Mouse (Mus musculus) thymus, adult 2 months (tissue): ENCODE data around the gene Mrpl4. TPM values are rescaled to one million over a fixed set of nuclear protein-coding genes. Genes with fewer than 3 reads are reported as not detected.
A peak's percentile ranks its signal among the peaks of the same experiment; 100 is the strongest.

Experiments used
- DNase-seq: peaks from one replicate; pipeline ENCODE4 v3.0.0; 2021
- H3K27ac ChIP-seq: fragments of 200-500 bp; 2 replicates; pipeline ENCODE4 v1.5.1; 2012; ENCODE audit warnings: low read length, control low read depth; ENCODE audit not compliant: control insufficient read depth, insufficient read depth
- H3K27me3 ChIP-seq: fragments of 200-500 bp; 2 replicates; pipeline ENCODE4 v1.6.1; 2012; ENCODE audit warnings: mild to moderate bottlenecking, low read length, moderate library complexity, mixed read lengths; ENCODE audit not compliant: control insufficient read depth, insufficient read depth
- H3K36me3 ChIP-seq: fragments of 200-500 bp; 2 replicates; pipeline ENCODE4 v1.6.1; 2012; ENCODE audit warnings: mild to moderate bottlenecking, low read length, moderate library complexity; ENCODE audit not compliant: control insufficient read depth, insufficient read depth
- H3K4me1 ChIP-seq: fragments of 200-500 bp; replicated peaks from 2 replicates; pipeline ENCODE4 v1.6.1; 2012; ENCODE audit warnings: low read length; ENCODE audit not compliant: control insufficient read depth, insufficient read depth
- H3K4me3 ChIP-seq: fragments of 200-500 bp; 2 replicates; pipeline ENCODE4 v1.5.1; 2012; ENCODE audit warnings: mild to moderate bottlenecking, low read length, control low read depth, moderate library complexity; ENCODE audit not compliant: control insufficient read depth, insufficient read depth
- CTCF ChIP-seq: fragments of 200-500 bp; IDR thresholded peaks from 2 replicates; pipeline ENCODE4 v1.5.1; 2012; ENCODE audit warnings: mild to moderate bottlenecking, control low read depth, low read length, moderate library complexity, borderline replicate concordance; ENCODE audit not compliant: control insufficient read depth, poor library complexity, insufficient read depth; ENCODE audit errors: extremely low read depth
- POLR2A ChIP-seq: fragments of 200-500 bp; IDR thresholded peaks from 2 replicates; pipeline ENCODE4 v1.6.1; 2012; ENCODE audit warnings: mild to moderate bottlenecking, low read length, control low read depth, moderate library complexity; ENCODE audit not compliant: control insufficient read depth, poor library complexity, insufficient read depth; ENCODE audit errors: extremely low read depth
- WGBS: fragments of 180-500 bp; shearing (Covaris S2); methylation state at CpG from one replicate; pipeline ENCODE4 v1.1.7; 2018; 5-methylcytosine and 5-hydroxymethylcytosine counted together
- polyA plus RNA-seq: library from polyadenylated mRNA; depleted of rRNA; stranded (reverse); fragments of >200 nt; gene quantifications from 2 replicates; pipeline ENCODE4 v1.2.3, GENCODE M21; 2012; rRNA removed

Gene Mrpl4
- 125 and 140 TPM in 2 replicates for polyA plus RNA-seq

DNA sequence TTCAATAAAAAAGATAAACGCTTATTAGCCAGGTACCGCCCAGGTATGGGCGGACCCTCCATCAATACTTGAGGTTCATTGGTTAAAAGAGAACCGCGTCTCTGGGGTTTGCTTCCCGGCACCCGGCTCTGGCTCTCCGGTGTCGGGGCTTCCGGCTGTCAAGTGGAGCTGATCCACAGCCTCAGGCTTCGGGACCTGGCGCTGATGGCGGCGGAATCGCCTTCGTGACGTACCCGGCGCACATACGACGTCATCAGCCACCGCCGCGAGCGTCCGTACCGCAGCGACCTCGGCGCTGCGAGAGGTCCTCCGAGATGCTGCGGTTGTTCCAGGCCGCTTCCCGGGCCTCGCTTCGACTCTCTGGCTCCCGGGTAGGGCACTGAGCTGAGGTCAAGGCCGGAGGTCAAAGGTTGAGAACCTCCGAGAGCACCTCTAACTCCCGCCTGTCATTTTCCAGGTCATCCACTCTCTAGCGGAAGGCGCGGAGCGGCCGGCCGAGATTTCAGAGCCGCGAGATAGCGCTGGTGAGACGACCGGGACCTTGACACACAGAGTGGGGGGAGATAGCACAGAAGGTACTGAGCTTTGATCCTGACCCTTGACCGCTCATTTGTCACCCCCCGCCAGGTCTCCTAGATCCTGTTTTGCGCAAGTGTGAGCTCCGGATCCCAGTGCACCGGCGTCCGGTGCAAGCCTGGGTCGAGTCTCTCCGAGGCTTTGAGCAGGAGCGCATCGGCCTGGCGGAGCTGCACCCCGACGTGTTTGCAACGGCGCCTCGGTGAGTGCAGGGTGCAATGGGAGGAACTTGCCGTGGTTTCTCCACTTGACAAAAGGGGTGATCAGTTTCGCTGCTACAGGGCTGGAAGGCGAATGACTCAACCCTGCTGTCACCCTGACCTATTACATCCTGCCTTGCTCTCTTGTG lies at the start of gene Mrpl4:
Mrpl4 (plus strand) TSS at position 112 of the 925 bp plus-strand sequence.
- peaks cover 8% of the 10 kb centered on the region for H3K36me3 ChIP-seq

DNA sequence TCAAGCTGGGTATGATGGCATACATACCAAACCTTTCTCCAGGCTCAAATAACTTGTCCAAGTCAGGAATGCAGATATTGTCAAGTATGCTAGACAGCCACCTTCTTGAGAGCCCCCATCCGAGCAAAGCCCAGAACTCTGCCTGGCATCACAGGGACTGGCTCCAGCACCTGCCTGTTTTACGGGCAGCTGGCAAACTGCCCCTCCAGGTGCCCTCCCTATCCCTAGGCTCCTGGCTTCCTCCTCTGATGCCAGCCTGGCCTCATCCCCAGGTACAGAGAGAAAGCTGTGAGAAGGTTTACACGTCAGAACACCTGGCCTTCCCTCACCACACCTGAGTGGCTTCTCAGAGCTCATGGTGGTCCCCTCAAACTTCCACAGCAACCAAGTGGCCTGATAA lies 45.5 kb upstream of the Mrpl4 start:
- DNase-seq = no peak
- no peak overlapping the region for H3K27ac ChIP-seq
- H3K27me3 ChIP-seq = no peaks in the 10 kb centered on the region
- 92% methylated on average over 3 of the region's 3 CpGs for WGBS
- TF ChIP-seq CTCF (no peak), POLR2A (no peak)
- no peak overlapping the region for H3K4me3 ChIP-seq
- H3K4me1 ChIP-seq = peaks cover 7% of the 10 kb centered on the region
- no peaks in the 10 kb centered on the region for H3K36me3 ChIP-seq

More for the DNA sequence above, at the start of gene Mrpl4:
- WGBS = under 1% methylated on average over 72 of the region's 72 CpGs
- Histone ChIP-seq H3K27ac (no peak within 1 kb of the TSS), H3K4me3 (peak within 1 kb of the TSS; percentile 73), H3K4me1 (peaks cover 3% of the 10 kb centered on the region; the same call in 1 of the 2 replicates), H3K27me3 (no peaks in the 10 kb centered on the region)
- TF ChIP-seq CTCF (peak; percentile 48; the same call in 1 of the 2 replicates), POLR2A (peak; percentile 51; the same call in 1 of the 2 replicates)
- DNase-seq = peak; percentile 80

DNA sequence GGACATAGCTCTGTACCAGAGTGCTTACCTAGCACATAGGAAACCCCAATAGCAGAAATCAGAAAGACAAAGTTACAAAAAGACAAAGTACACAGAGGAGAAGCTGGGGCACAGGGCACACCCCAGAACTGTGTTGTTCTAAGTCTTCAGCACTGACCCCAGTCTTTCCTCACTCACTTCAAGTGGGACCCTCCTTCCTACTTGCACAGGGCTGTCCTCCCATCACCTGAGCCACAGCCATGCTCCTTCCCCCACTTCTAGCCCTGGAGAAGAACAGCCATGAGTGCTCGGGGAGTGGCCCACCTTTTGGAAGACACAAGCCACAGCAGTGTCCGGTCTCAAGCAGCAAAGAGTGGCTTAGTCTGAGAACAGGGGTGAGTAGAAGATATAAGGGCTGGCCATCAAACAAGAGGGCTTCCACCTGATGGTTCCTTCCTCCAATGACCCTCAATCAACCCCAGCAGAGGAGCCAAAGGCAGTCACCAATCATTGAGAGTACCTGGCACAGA lies 43.1 kb upstream of the Mrpl4 start, which contains the start of gene Dnmt1:
Dnmt1 (minus strand) TSS at position 459 of the 509 bp plus-strand sequence.
- 98% methylated on average over 2 of the region's 2 CpGs for WGBS
- Histone ChIP-seq H3K27ac (no peak within 1 kb of the TSS), H3K4me3 (no peak within 1 kb of the TSS), H3K36me3 (no peaks in the 10 kb centered on the region), H3K4me1 (0 out of 2 replicates have a peak, but pooled peaks cover 2% of the 10 kb centered on the region), H3K27me3 (no peaks in the 10 kb centered on the region)
- TF ChIP-seq POLR2A = no peak
- TF ChIP-seq CTCF = no peak
- DNase-seq = no peak

DNA sequence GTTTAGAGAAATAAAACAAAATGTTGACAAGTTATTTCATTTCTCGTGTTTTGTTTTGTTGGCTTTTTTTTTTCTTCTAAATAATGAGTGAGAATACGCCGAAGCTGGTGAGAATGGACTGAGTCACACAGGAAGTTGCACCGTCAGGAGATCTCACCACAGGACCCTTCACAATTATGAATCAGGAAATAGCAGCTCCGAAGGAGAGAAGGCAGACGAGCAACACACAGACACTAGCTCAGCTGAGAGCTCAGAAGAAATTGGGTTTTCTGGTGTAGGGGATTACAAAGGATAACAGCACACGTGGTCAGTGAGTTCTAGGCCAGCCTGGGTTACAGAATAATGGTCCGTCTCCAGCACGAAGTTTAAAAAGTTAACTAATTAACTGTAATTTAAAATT lies 41.0 kb upstream of the Mrpl4 start:
- peak; percentile 29 for DNase-seq
- H3K4me1 ChIP-seq = 0 out of 2 replicates have a peak, but pooled peaks cover 2% of the 10 kb centered on the region
- H3K4me3 ChIP-seq = no peak overlapping the region
- TF ChIP-seq POLR2A (no peak), CTCF (no peak)
- no peak overlapping the region for H3K27ac ChIP-seq
- WGBS = 9% methylated on average over 9 of the region's 9 CpGs
- no peaks in the 10 kb centered on the region for H3K36me3 ChIP-seq
- no peaks in the 10 kb centered on the region for H3K27me3 ChIP-seq

DNA sequence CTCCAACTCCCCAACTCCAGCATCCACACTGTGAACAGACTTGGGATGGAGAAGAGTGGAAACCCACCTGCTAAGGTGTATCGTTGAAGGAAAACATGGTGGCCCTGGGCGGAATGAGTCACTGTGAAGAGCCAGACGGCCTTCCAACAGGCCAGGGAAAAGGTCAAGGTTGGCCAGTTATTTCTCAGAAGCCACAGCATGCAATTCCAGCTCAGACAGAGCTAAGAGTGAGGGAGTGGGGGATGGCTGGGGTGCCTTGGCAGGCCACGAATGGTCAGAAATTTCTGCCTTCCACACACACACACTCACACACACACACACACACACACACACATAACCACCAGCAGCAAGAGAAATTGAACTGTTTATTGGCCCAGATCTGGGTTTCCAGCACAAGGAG lies 36.9 kb upstream of the Mrpl4 start:
- Histone ChIP-seq H3K4me3 (no peak overlapping the region), H3K4me1 (0 out of 2 replicates have a peak, but pooled peaks cover 2% of the 10 kb centered on the region), H3K27ac (no peak overlapping the region), H3K27me3 (no peaks in the 10 kb centered on the region), H3K36me3 (no peaks in the 10 kb centered on the region)
- DNase-seq = no peak
- WGBS = 96% methylated on average over 4 of the region's 4 CpGs
- no peak for TF ChIP-seq CTCF
- TF ChIP-seq POLR2A = no peak

GRCm38 (mm10) chr9:20966008-20966407 lies 36.5 kb upstream of the Mrpl4 start:
- no peak for DNase-seq
- Histone ChIP-seq H3K27me3 (no peaks in the 10 kb centered on the region), H3K36me3 (no peaks in the 10 kb centered on the region), H3K4me3 (no peak overlapping the region), H3K4me1 (0 out of 2 replicates have a peak, but pooled peaks cover 2% of the 10 kb centered on the region), H3K27ac (no peak overlapping the region)
- 76% methylated on average over 3 of the region's 3 CpGs for WGBS
- TF ChIP-seq POLR2A = no peak

- Histone ChIP-seq H3K4me1 (no peaks in the 10 kb centered on the region), H3K36me3 (no peaks in the 10 kb centered on the region), H3K27me3 (no peaks in the 10 kb centered on the region), H3K4me3 (no peak overlapping the region), H3K27ac (no peak overlapping the region)
- TF ChIP-seq CTCF = no peak
- no peak for TF ChIP-seq POLR2A
- WGBS = 53% methylated on average over 5 of the region's 5 CpGs
- no peak for DNase-seq
Observed at GRCm38 (mm10) chr9:20966747-20967146, 35.8 kb upstream of the Mrpl4 start.
